Mouse (Mus musculus) embryonic facial prominence, embryonic 13.5 days (tissue): Measurements from ENCODE around the gene Ehd2. TPM values are rescaled to one million over a fixed set of nuclear protein-coding genes. Genes with fewer than 3 reads are reported as not detected.

Experiments
- ATAC-seq: fragments of 200-750 bp; cut with Nextera tagmentation; 2 replicates; pipeline ENCODE4 v1.8.0; 2017; ENCODE audit warnings: low read depth; ENCODE audit not compliant: insufficient number of reproducible peaks, insufficient read depth, low FRiP score, low TSS enrichment
- H3K27ac ChIP-seq: fragments of 300-500 bp; sonication (generic); 2 replicates; pipeline ENCODE4 v1.5.1; 2015; ENCODE audit warnings: moderate library complexity, mild to moderate bottlenecking, inconsistent platforms
- H3K27me3 ChIP-seq: fragments of 300-500 bp; sonication (generic); 2 replicates; pipeline ENCODE4 v1.6.1; 2015; ENCODE audit warnings: mild to moderate bottlenecking, inconsistent platforms
- H3K36me3 ChIP-seq: fragments of 300-500 bp; sonication (generic); 2 replicates; pipeline ENCODE4 v1.6.1; 2015; ENCODE audit warnings: mild to moderate bottlenecking, inconsistent platforms
- H3K4me1 ChIP-seq: fragments of 300-500 bp; sonication (generic); 2 replicates; pipeline ENCODE4 v1.6.1; 2015; ENCODE audit warnings: inconsistent platforms
- H3K4me2 ChIP-seq: fragments of 300-500 bp; sonication (generic); 2 replicates; pipeline ENCODE4 v1.6.1; 2015; ENCODE audit warnings: moderate library complexity, mild to moderate bottlenecking, inconsistent platforms
- H3K4me3 ChIP-seq: fragments of 300-500 bp; sonication (generic); 2 replicates; pipeline ENCODE4 v1.5.1; 2015; ENCODE audit warnings: mild to moderate bottlenecking, inconsistent platforms
- H3K9ac ChIP-seq: fragments of 300-500 bp; sonication (generic); 2 replicates; pipeline ENCODE4 v1.6.1; 2015; ENCODE audit warnings: mild to moderate bottlenecking, inconsistent platforms
- H3K9me3 ChIP-seq: fragments of 300-500 bp; sonication (generic); 2 replicates; pipeline ENCODE4 v1.6.1; 2016; ENCODE audit warnings: inconsistent platforms
- WGBS: fragments of 180-500 bp; shearing (Covaris S2); methylation state at CpG from one replicate; pipeline ENCODE4 v1.1.7; 2015; ENCODE audit warnings: mixed read lengths; 5-methylcytosine and 5-hydroxymethylcytosine counted together
- polyA plus RNA-seq: library from polyadenylated mRNA; unstranded; fragments of >200 nt; fragmentation: Nextera tagmentation; extraction: Ambion mirVana; gene quantifications from 2 replicates; pipeline ENCODE4 v1.2.1, GENCODE M21; 2015

The Ehd2 gene
- polyA plus RNA-seq, 1 experiment from 2014 or later, result 41.2 TPM

DNA sequence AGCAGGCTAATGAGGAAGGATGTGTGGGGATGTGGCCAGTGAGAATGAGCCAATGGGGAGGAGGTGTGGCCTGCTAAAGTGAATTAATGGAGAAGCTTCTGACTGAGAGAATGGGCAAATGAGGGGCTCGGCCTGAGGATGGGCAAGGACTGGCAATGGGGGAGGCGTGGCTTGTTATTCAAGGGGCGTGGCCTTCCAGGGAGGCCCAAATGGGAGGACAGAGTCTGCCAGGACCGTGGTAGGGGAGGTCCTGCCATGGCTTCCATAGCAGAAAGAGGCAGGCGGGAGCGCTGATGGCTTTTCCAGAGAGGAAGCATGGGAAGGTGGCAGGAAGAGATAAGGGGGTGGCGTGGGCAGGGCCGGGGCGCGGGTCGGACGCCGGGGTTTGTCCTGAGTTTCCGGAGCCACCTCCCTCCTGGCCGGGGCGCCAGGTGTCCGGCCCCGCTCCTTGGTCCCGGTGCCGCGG, 12.4 kb downstream of the Ehd2 start:
- Histone ChIP-seq H3K4me1 (peaks cover 20% of the 10 kb centered on the region), H3K27ac (peak overlapping the region; percentile 35; the same call in 1 of the 2 replicates), H3K4me3 (no peak overlapping the region), H3K4me2 (peak overlapping the region; percentile 39), H3K36me3 (peaks cover 93% of the 10 kb centered on the region), H3K27me3 (peaks cover 6% of the 10 kb centered on the region), H3K9me3 (no peaks in the 10 kb centered on the region), H3K9ac (peak overlapping the region; percentile 55)
- no peak; the same call in 1 of the 2 replicates for ATAC-seq
- 11% methylated on average over 21 of the region's 21 CpGs for WGBS

DNA sequence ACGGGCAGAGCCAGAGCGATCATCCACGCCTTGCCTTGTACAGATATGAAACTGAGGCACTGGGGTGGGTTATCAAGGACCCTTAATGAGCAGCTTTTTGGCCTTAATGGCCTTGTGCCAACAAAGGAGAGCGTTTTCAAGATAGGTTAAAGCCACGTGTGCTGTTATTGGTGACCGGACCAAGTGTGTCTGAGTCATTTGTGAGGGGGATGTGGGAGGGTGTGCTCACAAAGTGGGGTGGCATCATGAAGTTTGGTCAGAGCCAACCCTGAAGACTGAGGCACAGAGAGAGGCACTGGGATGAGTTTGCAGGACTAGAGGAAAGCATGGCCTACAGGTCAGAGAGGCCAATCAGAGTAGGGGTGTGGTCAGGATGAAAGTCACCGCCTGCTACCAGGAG, 12.9 kb downstream of the Ehd2 start:
- WGBS, result 73% methylated on average over 7 of the region's 7 CpGs
- Histone ChIP-seq H3K27me3 (peaks cover 6% of the 10 kb centered on the region), H3K36me3 (peaks cover 94% of the 10 kb centered on the region), H3K9me3 (no peaks in the 10 kb centered on the region), H3K27ac (peak overlapping the region; percentile 35), H3K9ac (no peak overlapping the region), H3K4me3 (no peak overlapping the region), H3K4me2 (no peak overlapping the region), H3K4me1 (peaks cover 20% of the 10 kb centered on the region)
- ATAC-seq, result no peak

DNA sequence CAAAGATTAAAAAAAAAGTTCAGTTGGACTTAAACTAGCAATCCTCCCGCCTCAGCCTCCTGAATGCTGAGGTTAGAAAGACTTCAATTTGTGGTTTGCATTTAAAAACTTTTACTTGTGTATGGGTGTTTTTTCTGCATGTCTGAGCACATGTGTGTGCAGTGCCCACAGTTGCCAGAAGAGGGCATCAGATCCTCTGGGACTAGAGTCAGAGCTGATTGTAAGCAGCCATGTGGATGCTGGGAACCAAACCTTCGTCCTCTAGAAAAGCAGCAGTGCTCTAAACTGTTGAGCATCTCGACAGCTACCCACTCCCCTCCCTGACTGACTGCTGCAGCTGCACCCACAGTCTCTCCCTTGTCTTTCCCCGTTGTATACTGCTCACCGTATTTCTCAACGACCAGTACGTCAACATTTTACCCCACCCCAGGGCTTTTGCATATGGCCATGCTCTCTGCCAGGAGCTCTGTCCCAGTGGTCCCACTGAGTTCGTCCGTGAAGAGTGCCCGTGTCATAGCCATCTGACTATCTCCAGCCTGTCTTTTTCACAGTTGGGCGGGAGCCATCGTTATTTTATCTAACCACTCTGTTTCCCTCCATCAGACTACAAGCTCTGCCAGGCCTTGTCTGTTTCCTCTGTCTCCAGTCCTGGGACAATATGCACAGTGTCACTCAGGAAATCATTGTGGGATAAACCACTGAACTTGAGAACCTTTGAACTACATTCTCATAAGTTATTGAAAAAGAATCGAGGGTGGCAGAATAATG, 13.9 kb downstream of the Ehd2 start:
- no peak overlapping the region for H3K4me2 ChIP-seq
- peaks cover 85% of the 10 kb centered on the region for H3K36me3 ChIP-seq
- WGBS, result 79% methylated on average over 13 of the region's 13 CpGs
- peaks cover 6% of the 10 kb centered on the region for H3K27me3 ChIP-seq
- peak overlapping the region; percentile 35 for H3K27ac ChIP-seq
- peaks cover 30% of the 10 kb centered on the region for H3K4me1 ChIP-seq
- no peak overlapping the region for H3K9ac ChIP-seq
- no peak overlapping the region for H3K4me3 ChIP-seq
- no peaks in the 10 kb centered on the region for H3K9me3 ChIP-seq
- ATAC-seq, result no peak

DNA sequence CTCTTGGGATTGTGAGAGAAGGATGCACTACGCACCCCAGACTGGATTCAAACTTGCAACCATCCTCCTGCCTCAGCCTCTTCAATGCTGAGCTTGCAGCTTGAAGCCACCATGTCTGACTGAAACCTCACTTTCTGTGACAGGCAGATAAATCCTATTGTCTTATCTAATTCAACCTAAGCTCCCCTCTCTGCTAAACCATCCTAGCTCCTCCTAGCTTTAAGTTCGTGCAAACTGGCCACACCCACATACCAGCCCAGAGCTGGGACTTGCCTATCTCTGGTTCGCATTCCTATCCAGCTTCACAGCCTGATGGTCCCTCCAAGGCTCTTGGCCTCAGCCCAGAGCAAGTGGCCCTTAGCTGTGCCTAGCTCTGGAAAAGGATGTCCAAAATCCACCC, 15.0 kb downstream of the Ehd2 start:
- Histone ChIP-seq H3K4me3 (no peak overlapping the region), H3K27ac (no peak overlapping the region), H3K4me1 (peaks cover 37% of the 10 kb centered on the region), H3K9ac (no peak overlapping the region), H3K9me3 (no peaks in the 10 kb centered on the region), H3K4me2 (no peak overlapping the region), H3K36me3 (peaks cover 75% of the 10 kb centered on the region), H3K27me3 (peaks cover 6% of the 10 kb centered on the region)
- 65% methylated on average over 3 of the region's 3 CpGs for WGBS
- ATAC-seq, result no peak

DNA sequence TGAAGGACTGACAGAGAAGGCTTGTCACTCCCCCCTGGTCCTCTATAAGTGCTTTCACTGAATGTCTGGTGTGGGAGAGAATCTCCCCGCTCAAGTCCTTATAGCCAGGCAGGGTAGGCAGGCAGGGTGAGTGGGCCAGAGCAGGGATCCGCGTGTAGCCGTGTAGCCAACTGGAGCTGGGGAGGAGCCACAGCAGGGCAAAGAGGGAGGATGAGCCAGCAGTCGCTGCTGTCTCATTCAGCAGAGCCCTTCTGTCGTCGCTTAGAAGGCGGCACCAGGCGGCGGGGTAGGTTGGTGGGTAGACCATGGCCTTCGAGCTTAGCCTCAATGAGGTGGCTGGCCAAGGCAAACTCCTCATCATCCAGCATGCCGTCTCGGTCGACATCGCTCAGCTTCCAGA, 17.4 kb downstream of the Ehd2 start:
- peaks cover 30% of the 10 kb centered on the region for H3K4me1 ChIP-seq
- no peak overlapping the region for H3K27ac ChIP-seq
- no peak overlapping the region for H3K4me2 ChIP-seq
- H3K36me3 ChIP-seq, result peaks cover 53% of the 10 kb centered on the region
- H3K4me3 ChIP-seq, result no peak overlapping the region
- no peak overlapping the region for H3K9ac ChIP-seq
- H3K9me3 ChIP-seq, result no peaks in the 10 kb centered on the region
- WGBS, result 85% methylated on average over 15 of the region's 15 CpGs
- no peaks in the 10 kb centered on the region for H3K27me3 ChIP-seq
- ATAC-seq, result no peak

DNA sequence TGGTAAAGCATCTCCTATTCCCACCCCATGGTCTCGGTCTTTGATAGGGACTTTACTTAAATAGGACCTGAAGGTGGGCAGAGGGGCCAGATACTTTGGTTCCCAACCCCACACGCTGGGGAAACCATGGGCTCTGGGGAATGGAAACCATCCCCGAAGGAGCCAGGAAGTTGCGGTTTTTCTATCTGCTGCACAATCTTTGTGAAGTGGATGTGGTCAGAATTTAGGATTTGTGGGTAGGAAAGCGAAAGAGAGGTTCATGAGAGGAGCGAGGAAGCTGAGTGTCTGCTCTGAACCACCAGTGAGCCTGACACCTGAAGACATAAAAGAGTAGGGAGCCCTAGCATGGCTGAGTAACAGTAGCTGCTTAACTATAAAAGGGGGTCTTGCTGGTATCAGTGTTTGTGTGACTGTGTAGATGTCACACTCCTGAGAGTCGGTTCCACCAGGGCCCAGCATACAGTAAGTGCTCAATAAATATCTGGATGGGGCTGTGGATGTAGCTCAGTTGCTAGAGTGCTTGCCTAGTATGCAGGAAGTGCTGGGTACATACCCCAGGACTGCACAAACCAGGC, 18.1 kb downstream of the Ehd2 start:
- Histone ChIP-seq H3K9me3 (no peaks in the 10 kb centered on the region), H3K9ac (no peak overlapping the region; the same call in 1 of the 2 replicates), H3K36me3 (peaks cover 48% of the 10 kb centered on the region), H3K4me1 (peaks cover 30% of the 10 kb centered on the region), H3K4me3 (no peak overlapping the region), H3K27me3 (no peaks in the 10 kb centered on the region), H3K27ac (peak overlapping the region; percentile 49; the same call in 1 of the 2 replicates), H3K4me2 (no peak overlapping the region)
- 77% methylated on average over 7 of the region's 7 CpGs for WGBS
- ATAC-seq, result no peak

DNA sequence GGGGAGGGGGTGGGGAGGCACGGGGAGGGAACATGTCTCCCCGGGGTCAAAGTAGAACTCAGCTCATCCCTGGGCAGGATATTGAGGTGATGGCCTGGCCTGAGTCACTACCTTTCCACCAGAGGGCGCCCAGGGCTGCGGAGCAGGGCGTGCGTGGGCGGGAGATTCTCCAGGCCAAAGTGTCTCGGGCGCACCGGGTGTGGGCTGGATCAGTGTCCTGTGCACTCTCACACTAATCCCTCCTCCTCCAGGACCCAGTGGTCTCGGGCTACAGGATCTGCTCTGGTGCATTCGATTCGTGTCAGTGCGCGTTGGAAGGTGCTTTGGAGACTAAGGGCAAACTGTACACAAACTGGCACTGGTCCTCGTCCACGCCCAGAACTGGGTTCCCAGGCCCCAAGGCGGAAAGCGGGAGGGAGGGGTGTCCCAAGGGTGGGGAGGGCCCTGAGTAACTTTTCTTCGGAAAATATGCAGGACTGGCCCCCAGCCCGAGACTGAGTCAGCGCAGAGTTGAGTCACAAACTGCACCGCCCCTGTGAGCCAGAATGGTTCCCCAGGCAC, 18.9 kb downstream of the Ehd2 start:
- Histone ChIP-seq H3K27me3 (no peaks in the 10 kb centered on the region), H3K9ac (peak overlapping the region; percentile 53), H3K4me1 (peaks cover 31% of the 10 kb centered on the region), H3K27ac (peak overlapping the region; percentile 49; the same call in 1 of the 2 replicates), H3K4me2 (peak overlapping the region; percentile 52), H3K4me3 (peak overlapping the region; percentile 19), H3K36me3 (peaks cover 50% of the 10 kb centered on the region), H3K9me3 (no peaks in the 10 kb centered on the region)
- 3% methylated on average over 23 of the region's 23 CpGs for WGBS
- ATAC-seq, result peak; percentile 46

DNA sequence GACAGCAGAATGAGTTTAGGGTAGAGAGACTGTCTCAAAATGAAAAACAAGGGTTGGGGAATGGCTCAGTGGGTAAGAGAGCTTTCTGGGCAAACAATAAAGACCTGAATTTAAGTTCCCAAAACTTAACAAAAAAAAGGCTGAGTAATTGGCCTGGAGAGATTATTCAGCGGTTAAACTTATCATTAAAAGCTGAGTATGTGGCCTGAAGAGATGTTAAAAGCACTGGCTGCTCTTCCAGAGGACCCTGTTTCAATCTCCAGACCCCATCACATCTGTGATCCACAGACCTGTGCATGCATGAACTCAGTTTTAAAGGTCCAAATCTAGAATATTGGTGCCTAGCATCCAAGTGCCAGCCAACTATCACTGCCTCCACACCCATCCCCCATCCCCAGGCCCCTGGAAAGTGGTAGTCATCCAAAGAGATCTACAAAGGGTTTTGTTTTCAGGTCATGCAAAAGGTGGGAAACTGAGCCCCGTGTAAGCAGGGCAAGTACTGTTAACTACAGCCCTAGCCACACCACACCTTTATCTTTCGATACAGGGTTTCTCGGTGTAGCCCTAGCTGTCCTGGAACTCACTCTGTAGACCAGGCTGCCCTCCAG, 19.6 kb downstream of the Ehd2 start:
- no peaks in the 10 kb centered on the region for H3K9me3 ChIP-seq
- H3K9ac ChIP-seq, result peak overlapping the region; percentile 53; the same call in 1 of the 2 replicates
- H3K4me2 ChIP-seq, result peak overlapping the region; percentile 52
- WGBS, result 45% methylated on average over 4 of the region's 4 CpGs
- no peak overlapping the region for H3K27ac ChIP-seq
- H3K4me3 ChIP-seq, result no peak overlapping the region
- no peaks in the 10 kb centered on the region for H3K27me3 ChIP-seq
- peaks cover 31% of the 10 kb centered on the region for H3K4me1 ChIP-seq
- no peak for ATAC-seq
- H3K36me3 ChIP-seq, result peaks cover 50% of the 10 kb centered on the region

DNA sequence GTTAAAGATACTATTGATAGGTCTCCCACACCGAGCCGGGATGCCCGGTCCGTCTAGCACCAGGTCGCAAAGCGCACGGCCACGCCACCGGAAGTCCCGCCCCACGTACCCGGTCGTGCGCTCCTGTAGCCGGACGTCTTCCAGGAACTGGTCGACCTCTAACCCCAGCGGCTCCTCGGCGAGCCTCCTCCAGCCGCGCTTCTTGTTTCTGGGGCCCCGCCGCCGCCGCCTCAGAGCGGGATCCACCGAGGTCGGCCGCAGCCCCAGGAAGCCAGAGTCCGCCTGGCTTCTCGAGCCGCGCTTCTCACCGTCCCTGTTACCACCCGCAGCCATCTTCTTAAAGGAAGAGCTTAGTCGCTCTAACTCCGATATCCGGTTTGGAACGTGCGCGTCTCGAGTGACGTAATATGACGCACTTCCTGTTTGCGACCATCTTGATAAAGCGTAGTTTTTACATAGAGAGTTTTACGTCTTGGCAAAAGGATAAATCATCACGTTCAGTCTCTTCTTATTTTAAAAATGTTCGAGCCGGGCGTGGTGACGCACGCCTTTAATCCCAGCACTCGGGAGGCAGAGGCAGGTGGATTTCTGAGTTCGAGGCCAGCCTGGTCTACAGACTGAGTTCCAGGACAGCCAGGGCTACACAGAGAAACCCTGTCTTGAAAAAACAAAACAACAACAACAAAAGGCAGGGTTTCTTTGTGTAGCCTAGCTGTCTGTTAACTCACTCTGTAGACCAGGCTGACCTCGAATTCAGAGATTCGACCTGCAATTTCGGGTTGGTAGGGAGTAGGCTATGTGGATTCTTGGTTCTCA, 21.4 kb downstream of the Ehd2 start, which contains the start of gene Nop53:
Nop53 (minus strand) TSS at position 354 of the 816 bp plus-strand sequence.
- Histone ChIP-seq H3K4me1 (peaks cover 31% of the 10 kb centered on the region), H3K9me3 (no peaks in the 10 kb centered on the region), H3K27me3 (no peaks in the 10 kb centered on the region), H3K9ac (peak within 1 kb of the TSS; percentile 83), H3K27ac (peak within 1 kb of the TSS; percentile 96), H3K4me3 (peak within 1 kb of the TSS; percentile 74), H3K4me2 (peak within 1 kb of the TSS; percentile 87), H3K36me3 (peaks cover 51% of the 10 kb centered on the region)
- 2% methylated on average over 59 of the region's 59 CpGs for WGBS
- peak; percentile 88 for ATAC-seq

DNA sequence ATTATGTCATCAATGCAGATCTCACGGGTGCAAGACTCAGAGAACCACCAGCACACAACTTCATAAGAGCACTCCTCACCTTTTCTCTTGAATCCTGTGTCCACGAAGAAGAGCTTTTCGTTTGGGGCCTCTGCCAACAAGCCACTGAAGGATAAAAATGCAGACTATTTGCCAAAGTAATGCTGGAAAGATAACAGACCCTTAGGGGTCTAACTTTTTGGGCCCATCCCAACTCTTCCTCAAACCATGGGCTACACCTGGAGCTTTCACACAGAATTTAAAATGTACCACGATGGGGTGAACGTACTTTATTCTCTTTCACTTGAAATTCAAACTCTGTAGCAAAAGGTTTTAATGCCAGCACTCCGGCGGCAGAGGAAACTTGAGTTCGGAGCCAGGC, 22.2 kb downstream of the Ehd2 start:
- peak overlapping the region; percentile 96 for H3K27ac ChIP-seq
- H3K9ac ChIP-seq, result peak overlapping the region; percentile 83
- ATAC-seq, result no peak
- H3K4me1 ChIP-seq, result peaks cover 31% of the 10 kb centered on the region
- peak overlapping the region; percentile 87 for H3K4me2 ChIP-seq
- H3K4me3 ChIP-seq, result peak overlapping the region; percentile 74
- WGBS, result 7% methylated on average over 8 of the region's 8 CpGs
- peaks cover 51% of the 10 kb centered on the region for H3K36me3 ChIP-seq
- H3K9me3 ChIP-seq, result no peaks in the 10 kb centered on the region
- no peaks in the 10 kb centered on the region for H3K27me3 ChIP-seq

DNA sequence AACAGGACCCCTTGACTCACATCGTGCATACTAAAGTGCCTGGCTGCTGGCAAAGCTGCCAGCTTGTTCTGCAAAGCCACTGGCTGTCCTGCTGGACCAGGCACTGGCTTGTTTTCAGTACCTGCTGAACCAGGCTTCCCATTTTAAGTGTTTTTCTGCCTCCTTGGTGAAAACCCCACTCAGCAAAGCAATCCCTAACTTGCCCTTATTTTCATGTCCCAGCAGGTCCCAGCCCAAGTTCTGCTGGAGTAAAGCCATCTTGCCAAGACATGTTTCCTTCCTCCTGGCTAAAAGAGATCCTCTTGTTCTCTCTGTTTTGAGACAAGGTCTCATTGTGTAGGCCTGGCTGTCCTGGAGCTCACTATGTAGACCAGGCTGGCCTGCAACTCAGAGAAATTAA, 23.1 kb downstream of the Ehd2 start:
- no peaks in the 10 kb centered on the region for H3K9me3 ChIP-seq
- H3K4me3 ChIP-seq, result peak overlapping the region; percentile 74; the same call in 1 of the 2 replicates
- H3K36me3 ChIP-seq, result peaks cover 52% of the 10 kb centered on the region
- no peak for ATAC-seq
- peak overlapping the region; percentile 87 for H3K4me2 ChIP-seq
- peaks cover 29% of the 10 kb centered on the region for H3K4me1 ChIP-seq
- H3K27ac ChIP-seq, result 0 out of 2 replicates have a peak overlapping the region, but pooled peaks have one; percentile 12
- 0 out of 2 replicates have a peak overlapping the region, but pooled peaks have one; percentile 1 for H3K9ac ChIP-seq
- WGBS, result 76% methylated on average over 1 of the region's 1 CpGs
- H3K27me3 ChIP-seq, result no peaks in the 10 kb centered on the region
